Mouse (Mus musculus) intestine, postnatal 0 days (tissue): ENCODE measurements at regions not wholly inside any gene's neighbourhood (a gene's known extent, or its start where the extent isn't known, plus 50 kb on each side); places are given as distances from the start of the nearest gene placed in this dataset.

Source experiments
- ATAC-seq: fragments of 200-750 bp; cut with Nextera tagmentation; 2 replicates; pipeline ENCODE4 v1.8.0; 2017; ENCODE audit warnings: mild to moderate bottlenecking, moderate TSS enrichment, moderate library complexity
- H3K27ac ChIP-seq: fragments of 300-500 bp; sonication (generic); 2 replicates; pipeline ENCODE4 v1.5.1; 2014; ENCODE audit warnings: mild to moderate bottlenecking, low read depth, low read length, moderate library complexity
- H3K27me3 ChIP-seq: fragments of 300-500 bp; sonication (generic); replicated peaks from 2 replicates; pipeline ENCODE4 v1.6.1; 2014; ENCODE audit warnings: low read length, mixed read lengths; ENCODE audit not compliant: control insufficient read depth, insufficient read depth
- H3K36me3 ChIP-seq: fragments of 300-500 bp; sonication (generic); 2 replicates; pipeline ENCODE4 v1.6.1; 2014; ENCODE audit warnings: mild to moderate bottlenecking, moderate library complexity; ENCODE audit not compliant: control insufficient read depth, insufficient read depth
- H3K4me1 ChIP-seq: fragments of 300-500 bp; sonication (generic); replicated peaks from 2 replicates; pipeline ENCODE4 v1.6.1; 2014; ENCODE audit warnings: antibody characterized with exemption, low read length, mixed read lengths; ENCODE audit not compliant: control insufficient read depth, insufficient read depth
- H3K4me2 ChIP-seq: fragments of 300-500 bp; sonication (generic); replicated peaks from 2 replicates; pipeline ENCODE4 v1.6.1; 2014; ENCODE audit warnings: low read depth, mild to moderate bottlenecking, moderate library complexity
- H3K4me3 ChIP-seq: fragments of 300-500 bp; sonication (generic); 2 replicates; pipeline ENCODE4 v1.5.1; 2014; ENCODE audit warnings: low read depth, low read length
- H3K9ac ChIP-seq: fragments of 300-500 bp; sonication (generic); 2 replicates; pipeline ENCODE4 v1.6.1; 2014; ENCODE audit warnings: mild to moderate bottlenecking, low read depth, low read length
- H3K9me3 ChIP-seq: fragments of 300-500 bp; sonication (generic); 2 replicates; pipeline ENCODE4 v1.6.1; 2016; ENCODE audit warnings: mixed run types; ENCODE audit not compliant: control insufficient read depth
- CTCF ChIP-seq: sonication (generic); IDR thresholded peaks from 2 replicates; pipeline ENCODE4 v1.5.1; 2016; ENCODE audit warnings: low read depth, mild to moderate bottlenecking, control low read depth, antibody characterized with exemption, moderate library complexity
- WGBS: fragments of 180-500 bp; shearing (Covaris S2); extraction: QIAGEN DNeasy Blood & Tissue Kit; methylation state at CpG from one replicate; pipeline ENCODE4 v1.1.7; 2014; 5-methylcytosine and 5-hydroxymethylcytosine counted together

DNA sequence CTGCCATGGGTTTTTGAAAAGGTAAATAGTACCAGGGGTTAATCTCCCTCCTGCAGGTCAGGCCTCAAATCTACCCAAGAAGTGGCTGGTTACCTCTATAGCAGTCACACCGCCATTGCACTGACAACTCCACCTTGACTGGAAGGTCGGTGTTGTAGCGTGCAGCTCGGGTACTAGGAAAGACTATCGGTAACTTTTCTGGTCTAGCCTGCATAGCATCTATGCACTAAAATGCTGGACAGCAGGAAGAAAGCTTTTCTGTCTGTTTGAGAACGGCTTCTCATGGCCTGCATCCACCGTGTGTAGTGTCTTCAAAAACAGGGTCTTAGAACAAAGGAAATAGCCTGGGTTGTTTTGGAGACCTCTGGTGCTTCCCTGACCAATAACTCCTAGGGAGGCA, 88.8 kb downstream of the Bms1 start:
- no peak overlapping the region for H3K27ac ChIP-seq
- H3K9ac ChIP-seq, result no peak overlapping the region
- no peak for ATAC-seq
- H3K9me3 ChIP-seq, result no peaks in the 10 kb centered on the region
- H3K4me1 ChIP-seq, result no peaks in the 10 kb centered on the region
- H3K36me3 ChIP-seq, result no peaks in the 10 kb centered on the region
- H3K4me3 ChIP-seq, result no peak overlapping the region
- WGBS, result 90% methylated on average over 7 of the region's 7 CpGs
- TF ChIP-seq CTCF, result no peak
- H3K27me3 ChIP-seq, result no peaks in the 10 kb centered on the region
- H3K4me2 ChIP-seq, result no peak overlapping the region

DNA sequence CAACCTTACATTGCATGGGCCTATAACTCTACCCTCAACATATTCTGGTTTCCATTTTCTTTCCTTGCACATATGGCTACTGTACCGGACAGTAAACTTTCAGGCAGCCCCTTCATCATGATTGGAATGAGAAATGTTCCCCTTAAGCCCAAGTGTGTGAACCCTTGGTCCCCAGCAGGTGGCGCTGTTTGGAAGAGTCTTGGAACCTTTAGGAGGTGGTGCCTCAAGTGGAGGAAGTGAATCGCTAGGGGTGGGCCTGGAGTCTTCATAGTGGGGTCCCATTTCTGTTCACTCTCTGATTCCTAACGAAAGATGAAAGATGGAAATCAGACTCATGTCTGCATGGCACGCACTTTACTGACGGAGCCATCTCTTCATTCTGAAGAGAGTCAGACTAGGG, 91.8 kb downstream of the Bms1 start:
- no peak overlapping the region for H3K9ac ChIP-seq
- 77% methylated on average over 6 of the region's 6 CpGs for WGBS
- no peaks in the 10 kb centered on the region for H3K36me3 ChIP-seq
- H3K4me1 ChIP-seq, result no peaks in the 10 kb centered on the region
- no peak overlapping the region for H3K4me3 ChIP-seq
- H3K9me3 ChIP-seq, result no peaks in the 10 kb centered on the region
- H3K27ac ChIP-seq, result no peak overlapping the region
- peak; percentile 57 for TF ChIP-seq CTCF
- no peak overlapping the region for H3K4me2 ChIP-seq
- no peaks in the 10 kb centered on the region for H3K27me3 ChIP-seq
- ATAC-seq, result no peak

DNA sequence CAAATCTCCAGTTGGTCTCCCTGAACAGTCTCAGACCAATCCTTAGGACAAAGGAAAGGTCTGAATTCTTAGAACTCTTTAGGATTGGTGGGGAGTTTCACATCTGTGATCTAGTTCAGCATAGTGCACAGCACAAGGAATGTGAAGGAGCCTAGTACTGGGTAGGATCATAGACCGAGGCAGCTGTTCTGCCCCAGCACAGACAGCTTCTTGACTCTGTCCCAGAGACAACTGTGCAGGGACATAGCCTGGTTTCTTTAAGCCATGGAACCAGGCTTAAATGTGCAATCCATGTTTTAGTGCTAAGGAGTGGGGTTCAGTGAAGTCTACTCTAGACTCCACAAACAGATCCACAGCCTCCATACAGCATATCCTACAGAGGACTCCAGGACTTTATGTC, 93.6 kb downstream of the Bms1 start:
- Histone ChIP-seq H3K4me2 (no peak overlapping the region), H3K9ac (no peak overlapping the region), H3K4me3 (no peak overlapping the region), H3K9me3 (no peaks in the 10 kb centered on the region), H3K27ac (no peak overlapping the region), H3K36me3 (no peaks in the 10 kb centered on the region), H3K27me3 (no peaks in the 10 kb centered on the region), H3K4me1 (no peaks in the 10 kb centered on the region)
- no peak for ATAC-seq
- TF ChIP-seq CTCF, result no peak
- WGBS, result 88% methylated on average over 1 of the region's 1 CpGs

DNA sequence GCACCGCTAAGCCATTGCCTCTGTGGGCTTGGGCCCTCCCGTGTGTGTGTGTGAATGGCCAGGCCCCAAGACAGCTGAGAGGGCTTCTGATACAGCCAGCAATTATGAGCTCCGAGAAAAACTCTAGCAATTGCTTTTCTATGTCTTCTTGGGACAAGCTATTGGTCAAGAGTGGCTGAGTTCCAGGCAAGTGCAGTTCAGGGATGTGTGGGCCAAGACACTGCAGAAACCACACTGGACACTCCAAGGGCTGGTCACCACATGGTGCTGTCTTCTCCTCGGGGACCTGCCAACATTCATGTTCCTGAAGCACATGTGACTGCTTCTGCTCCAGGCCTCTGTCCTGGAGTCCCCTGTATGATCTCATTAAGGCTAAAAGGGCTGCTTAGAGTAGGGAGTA, 94.7 kb downstream of the Bms1 start:
- H3K9ac ChIP-seq, result no peak overlapping the region
- no peak overlapping the region for H3K27ac ChIP-seq
- ATAC-seq, result no peak
- no peak overlapping the region for H3K4me2 ChIP-seq
- 66% methylated on average over 4 of the region's 4 CpGs for WGBS
- no peaks in the 10 kb centered on the region for H3K9me3 ChIP-seq
- no peaks in the 10 kb centered on the region for H3K4me1 ChIP-seq
- no peak for TF ChIP-seq CTCF
- H3K36me3 ChIP-seq, result no peaks in the 10 kb centered on the region
- H3K27me3 ChIP-seq, result no peaks in the 10 kb centered on the region
- no peak overlapping the region for H3K4me3 ChIP-seq

DNA sequence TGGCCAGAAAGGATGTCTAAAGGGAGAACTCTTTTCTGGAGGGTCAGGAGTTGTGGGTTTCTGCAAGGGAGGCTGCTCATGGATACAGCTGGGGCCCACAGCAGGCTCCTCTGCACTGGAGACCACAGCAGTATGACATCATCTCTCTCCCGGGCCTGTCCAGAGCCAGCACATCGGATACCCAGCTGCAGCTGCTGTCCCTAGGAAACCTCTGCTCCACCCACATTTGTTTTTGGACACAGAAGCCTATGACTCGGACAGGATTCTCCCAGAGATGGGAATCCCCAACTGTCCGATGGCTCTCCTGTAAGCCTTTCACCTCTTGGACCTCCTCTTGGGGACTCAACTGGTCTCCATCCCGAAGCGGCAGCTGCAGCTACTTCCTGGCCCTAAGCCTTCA, 96.2 kb downstream of the Bms1 start:
- Histone ChIP-seq H3K27me3 (no peaks in the 10 kb centered on the region), H3K9ac (no peak overlapping the region), H3K9me3 (no peaks in the 10 kb centered on the region), H3K4me3 (no peak overlapping the region), H3K4me2 (no peak overlapping the region), H3K4me1 (no peaks in the 10 kb centered on the region), H3K27ac (no peak overlapping the region), H3K36me3 (no peaks in the 10 kb centered on the region)
- WGBS, result 60% methylated on average over 6 of the region's 6 CpGs
- TF ChIP-seq CTCF, result no peak
- no peak for ATAC-seq

DNA sequence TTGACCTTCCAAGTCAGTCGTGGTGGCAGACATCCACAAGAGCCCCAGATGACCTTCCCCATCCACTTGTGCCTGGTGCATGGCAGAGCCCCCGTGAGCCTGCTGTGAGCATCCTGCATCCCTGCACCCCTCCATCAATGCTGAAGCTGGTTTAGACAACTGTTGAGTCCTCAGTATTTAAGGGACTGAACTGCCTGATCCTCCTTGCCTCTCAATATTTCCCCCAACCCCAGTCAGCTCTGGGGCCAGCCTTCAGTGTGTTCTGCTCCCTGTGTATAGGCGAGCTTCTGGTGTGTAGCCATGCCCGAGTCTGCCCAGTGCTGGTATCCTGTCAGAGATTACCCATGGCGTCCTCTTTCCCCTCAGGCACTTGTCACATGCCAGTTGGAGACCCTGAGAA, 96.6 kb downstream of the Bms1 start:
- Histone ChIP-seq H3K9me3 (no peaks in the 10 kb centered on the region), H3K27ac (no peak overlapping the region), H3K27me3 (no peaks in the 10 kb centered on the region), H3K4me1 (no peaks in the 10 kb centered on the region), H3K4me3 (no peak overlapping the region), H3K9ac (no peak overlapping the region), H3K4me2 (no peak overlapping the region), H3K36me3 (no peaks in the 10 kb centered on the region)
- 65% methylated on average over 5 of the region's 5 CpGs for WGBS
- no peak for TF ChIP-seq CTCF
- ATAC-seq, result no peak

DNA sequence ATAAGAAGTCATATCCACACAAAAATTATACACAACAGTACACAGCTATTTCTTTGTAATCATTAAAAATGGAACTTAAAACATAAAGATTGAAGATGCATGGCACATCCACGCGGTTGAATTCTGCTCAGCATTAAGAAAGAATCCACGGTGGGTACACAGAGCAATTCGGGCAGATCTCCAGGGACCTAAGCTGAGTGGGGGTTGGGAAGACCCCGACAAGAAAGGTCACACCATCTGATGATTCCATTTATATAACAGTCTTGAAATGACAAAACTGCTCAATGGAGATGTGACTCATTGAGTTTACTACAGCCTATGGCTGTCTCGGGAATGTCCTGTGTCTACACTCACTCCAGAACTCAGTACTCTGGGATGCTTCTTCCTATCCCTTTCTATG, 97.2 kb downstream of the Bms1 start:
- Histone ChIP-seq H3K4me3 (no peak overlapping the region), H3K27me3 (no peaks in the 10 kb centered on the region), H3K4me2 (no peak overlapping the region), H3K9ac (no peak overlapping the region), H3K36me3 (no peaks in the 10 kb centered on the region), H3K9me3 (no peaks in the 10 kb centered on the region), H3K4me1 (no peaks in the 10 kb centered on the region), H3K27ac (no peak overlapping the region)
- 88% methylated on average over 6 of the region's 6 CpGs for WGBS
- no peak for ATAC-seq
- no peak for TF ChIP-seq CTCF
